Mouse (Mus musculus) intestine, postnatal 0 days (tissue): ENCODE data around the gene Acer2. TPM values are rescaled to one million over a fixed set of nuclear protein-coding genes. Genes with fewer than 3 reads are reported as not detected.

Source experiments
- ATAC-seq: fragments of 200-750 bp; cut with Nextera tagmentation; 2 replicates; pipeline ENCODE4 v1.8.0; 2017; ENCODE audit warnings: mild to moderate bottlenecking, moderate TSS enrichment, moderate library complexity
- H3K27ac ChIP-seq: fragments of 300-500 bp; sonication (generic); 2 replicates; pipeline ENCODE4 v1.5.1; 2014; ENCODE audit warnings: mild to moderate bottlenecking, low read depth, low read length, moderate library complexity
- H3K27me3 ChIP-seq: fragments of 300-500 bp; sonication (generic); replicated peaks from 2 replicates; pipeline ENCODE4 v1.6.1; 2014; ENCODE audit warnings: low read length, mixed read lengths; ENCODE audit not compliant: control insufficient read depth, insufficient read depth
- H3K36me3 ChIP-seq: fragments of 300-500 bp; sonication (generic); 2 replicates; pipeline ENCODE4 v1.6.1; 2014; ENCODE audit warnings: mild to moderate bottlenecking, moderate library complexity; ENCODE audit not compliant: control insufficient read depth, insufficient read depth
- H3K4me1 ChIP-seq: fragments of 300-500 bp; sonication (generic); replicated peaks from 2 replicates; pipeline ENCODE4 v1.6.1; 2014; ENCODE audit warnings: antibody characterized with exemption, low read length, mixed read lengths; ENCODE audit not compliant: control insufficient read depth, insufficient read depth
- H3K4me2 ChIP-seq: fragments of 300-500 bp; sonication (generic); replicated peaks from 2 replicates; pipeline ENCODE4 v1.6.1; 2014; ENCODE audit warnings: low read depth, mild to moderate bottlenecking, moderate library complexity
- H3K4me3 ChIP-seq: fragments of 300-500 bp; sonication (generic); 2 replicates; pipeline ENCODE4 v1.5.1; 2014; ENCODE audit warnings: low read depth, low read length
- H3K9ac ChIP-seq: fragments of 300-500 bp; sonication (generic); 2 replicates; pipeline ENCODE4 v1.6.1; 2014; ENCODE audit warnings: mild to moderate bottlenecking, low read depth, low read length
- H3K9me3 ChIP-seq: fragments of 300-500 bp; sonication (generic); 2 replicates; pipeline ENCODE4 v1.6.1; 2016; ENCODE audit warnings: mixed run types; ENCODE audit not compliant: control insufficient read depth
- CTCF ChIP-seq: sonication (generic); IDR thresholded peaks from 2 replicates; pipeline ENCODE4 v1.5.1; 2016; ENCODE audit warnings: low read depth, mild to moderate bottlenecking, control low read depth, antibody characterized with exemption, moderate library complexity
- WGBS: fragments of 180-500 bp; shearing (Covaris S2); extraction: QIAGEN DNeasy Blood & Tissue Kit; methylation state at CpG from one replicate; pipeline ENCODE4 v1.1.7; 2014; 5-methylcytosine and 5-hydroxymethylcytosine counted together
- polyA plus RNA-seq: library from polyadenylated mRNA; unstranded; fragments of >200 nt; fragmentation: Nextera tagmentation; extraction: Ambion mirVana; gene quantifications from 2 replicates; pipeline ENCODE4 v1.2.1, GENCODE M21; 2015

Gene Acer2
- polyA plus RNA-seq, 1 experiment from 2014 or later, result 9.7 TPM

DNA sequence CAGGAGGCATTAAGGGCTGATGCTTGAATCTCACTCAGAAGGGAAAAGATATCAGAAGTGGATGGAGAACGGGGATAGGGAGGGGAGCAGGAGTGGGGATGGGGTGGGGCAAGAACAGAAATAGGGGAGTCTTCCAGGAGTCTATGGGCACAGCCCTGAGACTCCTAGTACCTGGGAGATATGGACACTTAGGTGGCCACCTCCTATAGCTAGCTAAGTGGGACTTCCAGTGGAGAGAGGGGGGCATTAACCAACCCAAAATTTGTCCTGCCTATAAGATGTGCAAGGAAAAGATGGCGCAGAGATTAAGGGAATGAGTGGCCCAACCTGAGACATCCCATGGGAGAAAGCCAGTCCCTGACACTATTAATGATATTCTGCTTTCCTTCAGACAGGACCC lies 22.9 kb upstream of the Acer2 start:
- Histone ChIP-seq H3K4me3 (no peak overlapping the region), H3K4me1 (no peaks in the 10 kb centered on the region), H3K27ac (no peak overlapping the region), H3K36me3 (peaks cover 48% of the 10 kb centered on the region), H3K27me3 (no peaks in the 10 kb centered on the region), H3K9ac (no peak overlapping the region), H3K9me3 (no peaks in the 10 kb centered on the region), H3K4me2 (no peak overlapping the region)
- no peak for TF ChIP-seq CTCF
- no peak for ATAC-seq
- 78% methylated on average over 2 of the region's 2 CpGs for WGBS

DNA sequence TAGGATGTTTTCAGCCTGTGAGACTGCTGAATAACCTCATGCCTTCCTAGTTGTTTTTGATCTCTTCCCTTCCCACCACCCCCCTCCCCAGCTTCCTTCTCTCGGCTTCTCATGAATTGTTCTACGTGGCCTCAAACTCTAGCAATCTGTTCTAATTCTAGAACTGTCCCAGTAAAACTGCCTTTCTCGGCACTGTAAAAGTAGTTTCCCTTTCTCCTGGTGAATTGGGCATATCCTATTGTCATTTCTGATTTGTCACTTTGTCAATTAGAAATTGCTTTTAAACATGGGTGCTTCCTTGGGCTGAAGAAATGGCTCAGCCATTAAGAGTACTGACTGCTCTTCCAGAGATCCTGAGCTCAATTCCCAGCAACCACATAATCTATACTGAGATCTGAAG lies 22.2 kb upstream of the Acer2 start:
- 56% methylated on average over 3 of the region's 3 CpGs for WGBS
- ATAC-seq, result no peak
- Histone ChIP-seq H3K4me2 (no peak overlapping the region), H3K9me3 (no peaks in the 10 kb centered on the region), H3K27me3 (no peaks in the 10 kb centered on the region), H3K4me1 (no peaks in the 10 kb centered on the region), H3K4me3 (no peak overlapping the region), H3K36me3 (peaks cover 43% of the 10 kb centered on the region), H3K9ac (no peak overlapping the region), H3K27ac (no peak overlapping the region)
- TF ChIP-seq CTCF, result no peak

DNA sequence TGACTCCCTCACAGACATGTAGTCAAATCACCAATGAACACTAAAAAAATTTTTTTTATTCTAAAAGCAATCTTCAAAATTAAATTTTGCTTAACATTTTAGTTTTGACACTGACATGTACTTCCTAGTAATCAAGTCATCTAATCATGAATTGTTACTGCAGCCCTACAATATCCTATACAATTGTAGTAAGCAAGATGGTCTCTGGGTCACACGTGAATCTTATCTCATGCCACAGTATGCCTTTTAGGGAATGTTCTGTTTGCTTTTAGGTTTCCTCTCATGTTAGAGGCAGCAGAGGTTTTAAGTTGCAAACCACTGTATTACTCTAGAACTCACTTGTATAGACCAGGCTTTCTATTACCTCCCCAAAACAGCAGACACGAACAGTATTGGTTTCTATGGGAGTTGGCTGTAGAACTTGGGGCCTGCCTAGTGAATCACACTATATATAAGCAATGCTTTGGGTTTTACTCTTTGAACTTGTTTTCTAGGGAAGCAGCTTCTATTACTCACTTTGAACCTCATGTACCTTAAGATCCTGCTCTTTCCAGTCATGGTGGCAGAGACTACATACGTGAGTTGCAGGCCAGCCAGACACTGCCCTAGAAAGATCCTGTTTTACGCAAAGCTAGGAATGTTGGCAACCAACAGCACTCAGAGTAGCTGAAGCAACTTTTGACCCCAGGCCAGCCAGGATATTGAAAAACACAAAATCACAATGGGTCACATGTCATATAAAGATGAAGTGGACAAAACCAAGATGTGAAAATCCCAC lies 21.2 kb upstream of the Acer2 start:
- Histone ChIP-seq H3K27ac (no peak overlapping the region; the same call in 1 of the 2 replicates), H3K9ac (no peak overlapping the region), H3K4me2 (no peak overlapping the region), H3K9me3 (no peaks in the 10 kb centered on the region), H3K36me3 (peaks cover 33% of the 10 kb centered on the region), H3K27me3 (no peaks in the 10 kb centered on the region), H3K4me1 (no peaks in the 10 kb centered on the region), H3K4me3 (no peak overlapping the region)
- ATAC-seq, result no peak
- no peak for TF ChIP-seq CTCF
- WGBS, result 79% methylated on average over 4 of the region's 4 CpGs

DNA sequence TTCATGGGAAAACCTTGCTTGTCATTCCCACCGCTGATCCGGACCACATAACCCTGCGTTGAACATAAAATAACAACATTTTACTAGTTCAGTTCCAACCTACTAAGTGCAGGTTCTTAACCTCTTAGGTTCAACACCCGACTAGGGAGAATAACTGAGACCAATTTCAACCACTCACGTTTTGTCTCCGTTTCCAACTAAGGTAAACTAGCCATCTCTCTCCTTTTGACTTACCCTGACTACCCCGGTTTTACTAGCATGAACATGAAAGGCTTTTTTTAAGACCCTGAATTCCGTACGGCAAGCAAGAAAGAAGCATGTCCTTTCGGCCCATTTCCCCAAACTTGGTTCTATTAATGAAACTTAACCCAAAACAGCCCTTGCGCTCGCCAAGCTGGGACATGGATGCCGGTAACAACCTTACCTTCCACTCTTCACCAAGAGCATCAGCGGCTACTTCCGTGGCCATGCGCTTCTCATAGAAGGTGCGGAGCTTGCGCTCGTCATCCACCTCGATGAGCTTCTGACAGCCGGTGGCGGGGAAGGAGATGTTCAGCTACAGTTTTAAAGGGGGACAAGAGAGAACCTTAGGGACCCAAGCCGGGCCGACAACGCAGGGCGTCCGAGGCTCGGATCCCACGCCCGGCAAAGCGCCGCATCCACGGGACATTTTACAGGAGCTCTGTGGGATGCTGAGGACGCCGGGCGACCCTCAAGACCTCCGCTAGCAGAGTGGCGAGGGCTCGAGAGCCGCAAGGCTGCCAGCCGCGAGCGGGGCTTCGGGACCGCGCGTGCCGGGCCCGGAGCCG lies 17.7 kb upstream of the Acer2 start:
- no peaks in the 10 kb centered on the region for H3K9me3 ChIP-seq
- H3K9ac ChIP-seq, result peak overlapping the region; percentile 95
- H3K4me1 ChIP-seq, result 0 out of 2 replicates have a peak, but pooled peaks cover 3% of the 10 kb centered on the region
- TF ChIP-seq CTCF, result no peak
- peaks cover 30% of the 10 kb centered on the region for H3K36me3 ChIP-seq
- peak overlapping the region; percentile 75 for H3K4me3 ChIP-seq
- ATAC-seq, result no peak
- peak overlapping the region; percentile 72 for H3K4me2 ChIP-seq
- H3K27me3 ChIP-seq, result no peaks in the 10 kb centered on the region
- peak overlapping the region; percentile 89 for H3K27ac ChIP-seq
- under 1% methylated on average over 50 of the region's 50 CpGs for WGBS

DNA sequence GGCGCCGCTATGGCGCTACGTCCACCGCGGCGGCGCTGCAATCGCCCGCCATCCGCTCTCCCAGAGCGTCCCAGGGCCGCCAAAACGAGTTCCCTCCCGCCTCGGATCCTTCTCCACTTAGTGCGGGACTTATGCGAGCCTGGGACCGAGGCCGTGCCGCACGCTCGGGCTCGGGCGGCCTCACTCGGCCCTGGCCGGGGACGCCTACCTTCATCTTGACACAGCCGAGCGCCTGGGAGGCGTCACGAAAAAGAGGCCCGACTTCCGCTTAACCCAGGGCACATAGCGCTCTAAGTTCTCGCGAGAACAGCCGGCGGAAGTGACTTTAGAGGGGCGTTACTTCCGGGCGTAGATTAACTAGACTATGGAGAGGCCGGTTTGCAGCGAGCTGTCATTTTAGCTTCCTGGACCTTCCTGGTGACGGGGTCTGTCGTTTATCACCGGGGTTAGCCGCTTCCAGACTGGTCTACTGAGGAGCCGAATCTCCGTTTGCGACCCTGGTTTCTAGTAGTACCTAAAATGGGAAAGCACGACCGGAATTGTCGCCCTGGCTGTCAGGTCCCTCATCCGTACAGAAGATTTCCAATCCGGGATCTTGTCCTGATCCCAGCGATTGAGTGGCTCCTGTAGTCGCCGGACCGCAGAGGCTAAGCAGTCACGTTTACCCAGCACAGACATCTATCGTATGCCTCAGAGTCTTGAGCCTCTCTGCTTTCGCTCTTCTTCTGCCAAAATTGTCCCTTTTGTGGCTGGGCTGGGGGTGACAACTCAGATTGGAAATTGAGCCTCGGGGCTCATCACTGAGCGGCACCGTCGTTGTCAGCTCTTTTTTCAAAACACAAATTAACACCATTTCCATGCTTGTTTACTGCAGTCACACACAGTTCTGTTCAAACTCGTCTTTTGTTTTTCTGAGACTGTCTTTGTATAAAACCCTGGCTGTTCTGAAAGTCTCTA lies 16.8 kb upstream of the Acer2 start, which contains the start of gene Rps6:
Gene Rps6 (minus strand): TSS at position 300 of the 957 bp plus-strand sequence.
- peak within 1 kb of the TSS; percentile 89 for H3K27ac ChIP-seq
- peak within 1 kb of the TSS; percentile 95 for H3K9ac ChIP-seq
- 0 out of 2 replicates have a peak, but pooled peaks cover 3% of the 10 kb centered on the region for H3K4me1 ChIP-seq
- H3K4me2 ChIP-seq, result peak within 1 kb of the TSS; percentile 72
- H3K9me3 ChIP-seq, result no peaks in the 10 kb centered on the region
- WGBS, result under 1% methylated on average over 68 of the region's 68 CpGs
- TF ChIP-seq CTCF, result peak; percentile 12; the same call in 1 of the 2 replicates
- ATAC-seq, result peak; percentile 98
- H3K4me3 ChIP-seq, result peak within 1 kb of the TSS; percentile 75
- peaks cover 23% of the 10 kb centered on the region for H3K36me3 ChIP-seq
- H3K27me3 ChIP-seq, result no peaks in the 10 kb centered on the region
